Mouse (Mus musculus): ENCODE measurements around the gene Capza3. TPM values are rescaled to one million over a fixed set of nuclear protein-coding genes. Genes with fewer than 3 reads are reported as not detected.

Gene Capza3
- polyA plus RNA-seq, 1 experiment from 2014 or later: not detected

Other genes with a start within 250 kb of the Capza3 start
- gene Plcz1, start 205 bp downstream of the Capza3 start, polyA plus RNA-seq (2015; fragmentation: Nextera tagmentation; extraction: Ambion mirVana): 0.08 and 0.22 TPM in 2 replicates

All from neural tube, embryonic 15.5 days (tissue).